Mouse (Mus musculus) bone marrow macrophage, adult 2 months (primary cell): Measurements from ENCODE around the gene Golga5.

Experiments
- CTCF ChIP-seq: IDR thresholded peaks from 2 replicates; pipeline ENCODE4 v1.5.1; 2012; ENCODE audit warnings: low read depth, mild to moderate bottlenecking, low read length, moderate library complexity
- POLR2A ChIP-seq: IDR thresholded peaks from 2 replicates; pipeline ENCODE4 v1.6.1; 2012; ENCODE audit warnings: mild to moderate bottlenecking, low read depth, low read length, borderline replicate concordance

DNA sequence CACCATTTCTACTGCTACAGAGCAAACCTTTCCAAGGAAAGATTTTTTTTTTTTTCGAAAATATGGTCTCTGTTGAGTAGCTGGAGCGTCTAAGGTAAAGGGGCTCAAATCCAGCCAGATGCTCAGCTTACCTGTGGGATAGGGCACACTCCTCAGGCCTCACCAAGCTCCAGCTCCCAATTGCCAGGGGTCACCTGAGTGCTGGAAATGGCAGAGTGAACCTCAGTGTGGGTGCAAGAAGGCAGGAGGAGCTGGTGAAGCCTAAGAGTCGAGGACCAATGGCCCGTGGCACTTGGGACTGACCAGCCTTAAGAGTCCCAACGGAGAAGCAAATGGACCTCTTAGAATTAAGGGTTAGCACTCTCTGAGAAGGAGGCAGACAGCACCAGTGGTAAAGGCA lies 30.3 kb downstream of the Golga5 start:
- TF ChIP-seq POLR2A = no peak
- TF ChIP-seq CTCF = no peak
